Mouse (Mus musculus): ENCODE results near the gene Pax9. TPM values are rescaled to one million over a fixed set of nuclear protein-coding genes. Genes with fewer than 3 reads are reported as not detected.

Pax9 gene
- polyA plus RNA-seq, 3 experiments from 2014 or later: 0.25 TPM; not detected in 2

- no peak for ATAC-seq
Measured at GRCm38 (mm10) chr12:56697785-56698184, 6.2 kb downstream of the Pax9 start.

DNA sequence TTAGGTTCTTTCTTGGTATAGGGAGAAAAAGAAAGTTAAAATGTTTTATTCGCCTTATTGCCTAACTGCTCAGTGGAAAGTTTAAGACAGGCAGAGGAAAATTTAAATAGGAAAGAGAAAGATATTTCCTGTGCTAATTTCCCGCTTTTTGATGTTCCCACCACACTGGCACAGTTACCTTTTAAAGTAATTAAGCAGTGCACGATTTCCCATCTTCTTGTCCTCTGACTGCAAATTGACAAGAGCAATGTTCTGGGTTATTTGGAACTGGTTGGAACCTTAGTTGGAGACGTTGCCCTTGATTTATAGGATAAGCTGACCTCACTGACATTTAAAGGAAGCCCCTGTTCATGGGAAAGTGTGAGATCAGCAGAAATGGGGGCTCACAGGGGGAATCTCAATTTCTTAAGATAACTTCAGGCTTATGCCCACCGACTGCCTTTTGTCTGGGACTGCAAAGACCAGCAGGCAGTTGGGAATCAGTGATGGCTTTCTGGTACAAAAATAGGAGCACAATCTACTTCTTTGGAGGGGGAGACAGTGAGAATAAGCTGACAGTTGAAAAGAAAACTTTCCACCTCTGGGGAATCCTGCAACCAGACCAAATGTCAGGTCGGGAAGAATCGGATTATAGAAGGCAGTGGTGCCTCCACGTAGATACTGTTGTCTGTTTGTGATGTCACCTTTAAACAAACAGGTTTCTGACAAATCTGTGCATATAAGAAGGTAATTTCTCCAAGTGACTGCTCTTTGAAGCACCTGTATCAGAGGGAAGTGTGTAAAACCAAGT, 6.8 kb downstream of the Pax9 start:
- no peak for ATAC-seq

DNA sequence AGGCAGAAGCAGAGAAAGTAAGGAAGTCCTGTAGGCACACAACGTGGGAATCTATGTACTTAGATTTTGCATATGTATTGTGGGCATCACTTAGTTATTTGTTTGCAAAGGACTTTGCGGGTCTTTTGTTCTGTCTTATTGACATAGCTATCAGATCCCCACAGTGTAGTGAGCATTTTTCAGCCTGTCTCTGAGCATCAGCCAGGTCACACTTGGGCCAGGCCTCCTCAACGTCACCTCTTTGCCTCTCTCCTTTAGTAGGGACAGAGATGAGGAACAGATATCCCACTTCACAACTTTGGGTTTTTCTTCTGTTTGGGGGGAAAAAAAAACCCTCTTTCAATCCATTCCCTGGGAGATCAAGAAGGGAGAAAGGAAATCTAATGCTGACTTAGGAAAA, 7.8 kb downstream of the Pax9 start:
- ATAC-seq: no peak

- no peak for ATAC-seq
Measured at GRCm38 (mm10) chr12:56699915-56700900, 8.6 kb downstream of the Pax9 start.

- no peak for ATAC-seq
Measured at GRCm38 (mm10) chr12:56701004-56701403, 9.4 kb downstream of the Pax9 start.

- ATAC-seq: no peak
Measured at GRCm38 (mm10) chr12:56717971-56718706, 26.6 kb downstream of the Pax9 start.

GRCm38 (mm10) chr12:56718707-56719051, 27.1 kb downstream of the Pax9 start:
- ATAC-seq: no peak

DNA sequence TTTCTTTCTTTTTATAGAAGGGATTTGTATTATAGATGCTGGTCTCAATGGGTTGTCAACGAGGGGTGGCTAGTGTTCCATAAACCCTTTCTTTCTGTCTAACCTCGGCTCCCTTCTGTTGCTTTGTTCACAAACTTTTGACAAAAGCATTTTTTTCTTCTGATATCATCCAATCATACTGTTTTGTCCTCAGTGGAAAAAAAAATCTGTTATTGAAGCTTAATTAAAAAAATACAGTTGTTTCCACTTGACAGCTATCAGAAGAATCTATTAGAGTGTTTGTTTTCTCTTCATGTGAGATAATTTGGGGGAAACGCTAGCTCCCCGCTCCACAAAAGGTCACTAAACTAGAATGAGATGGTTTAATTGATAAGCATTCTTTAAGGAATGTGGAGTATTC, 36.1 kb downstream of the Pax9 start:
- no peak for ATAC-seq

DNA sequence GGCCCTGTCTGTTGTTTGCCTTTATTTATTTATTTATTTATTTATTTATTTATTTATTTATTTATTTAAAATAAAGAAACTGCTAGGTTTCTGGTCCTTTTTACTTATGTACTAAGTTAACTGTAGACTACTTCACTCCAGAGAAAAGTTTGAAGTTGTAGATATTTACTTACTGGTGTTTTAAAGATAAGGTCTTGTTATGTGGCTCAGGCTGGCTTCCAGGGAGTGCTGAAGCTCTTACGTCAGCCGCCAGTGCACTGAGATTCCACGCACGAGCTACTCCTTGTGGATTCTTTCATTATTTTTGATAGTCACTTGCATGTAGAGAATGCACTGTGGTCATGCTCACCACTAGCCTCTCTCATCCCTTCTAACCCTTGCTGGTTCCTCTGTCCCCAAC, 45.5 kb downstream of the Pax9 start:
- ATAC-seq: no peak

Other genes with a start within 250 kb of the Pax9 start
- gene Nkx2-1, start 154.9 kb upstream of the Pax9 start, polyA plus RNA-seq (2017; shearing (Covaris generic)): not detected
- gene Nkx2-9, start 78.5 kb upstream of the Pax9 start, polyA plus RNA-seq (2017; shearing (Covaris generic)): not detected